Mouse (Mus musculus) neural tube, embryonic 14.5 days (tissue): ENCODE results near the gene Col3a1. TPM values are rescaled to one million over a fixed set of nuclear protein-coding genes. Genes with fewer than 3 reads are reported as not detected.

ENCODE experiments used
- ATAC-seq: fragments of 200-750 bp; cut with Nextera tagmentation; 2 replicates; pipeline ENCODE4 v1.8.0; 2017; ENCODE audit warnings: low read depth, mild to moderate bottlenecking, moderate TSS enrichment, moderate library complexity
- H3K27ac ChIP-seq: fragments of 300-500 bp; sonication (generic); 2 replicates; pipeline ENCODE4 v1.5.1; 2014; ENCODE audit warnings: low read depth, mild to moderate bottlenecking, control low read depth, low read length, moderate library complexity, mixed read lengths
- H3K27me3 ChIP-seq: fragments of 300-500 bp; sonication (generic); 2 replicates; pipeline ENCODE4 v1.6.1; 2014; ENCODE audit warnings: low read length; ENCODE audit not compliant: control insufficient read depth, insufficient read depth
- H3K36me3 ChIP-seq: fragments of 300-500 bp; sonication (generic); 2 replicates; pipeline ENCODE4 v1.6.1; 2014; ENCODE audit warnings: low read length, mixed read lengths; ENCODE audit not compliant: control insufficient read depth, insufficient read depth
- H3K4me1 ChIP-seq: fragments of 300-500 bp; sonication (generic); 2 replicates; pipeline ENCODE4 v1.6.1; 2014; ENCODE audit warnings: low read length; ENCODE audit not compliant: control insufficient read depth, insufficient read depth
- H3K4me2 ChIP-seq: fragments of 300-500 bp; sonication (generic); 2 replicates; pipeline ENCODE4 v1.6.1; 2014; ENCODE audit warnings: mild to moderate bottlenecking, low read depth, low read length, control low read depth
- H3K4me3 ChIP-seq: fragments of 300-500 bp; sonication (generic); 2 replicates; pipeline ENCODE4 v1.5.1; 2014; ENCODE audit warnings: low read depth, low read length, control low read depth, mixed read lengths
- H3K9ac ChIP-seq: fragments of 300-500 bp; sonication (generic); replicated peaks from 2 replicates; pipeline ENCODE4 v1.6.1; 2014; ENCODE audit warnings: low read depth, mild to moderate bottlenecking, control low read depth, low read length, mixed read lengths
- H3K9me3 ChIP-seq: fragments of 300-500 bp; sonication (generic); 2 replicates; pipeline ENCODE4 v1.6.1; 2016; ENCODE audit warnings: low read length; ENCODE audit not compliant: control insufficient read depth
- whole genome bisulfite sequencing: fragments of 180-500 bp; shearing (Covaris S2); extraction: QIAGEN DNeasy Blood & Tissue Kit; methylation state at CpG from one replicate; pipeline ENCODE4 v1.1.7; 2014; 5-methylcytosine and 5-hydroxymethylcytosine counted together
- microRNA-seq: library from miRNA; unstranded; fragments of <30 nt; microRNA quantifications from one replicate; pipeline ENCODE4, GENCODE M21; 2016
- polyA plus RNA-seq: library from polyadenylated mRNA; unstranded; fragments of >200 nt; fragmentation: Nextera tagmentation; extraction: Ambion mirVana; gene quantifications from 2 replicates; pipeline ENCODE4 v1.2.1, GENCODE M21; 2014

Gene Col3a1
- polyA plus RNA-seq, 1 experiment from 2014 or later, result 12.0 TPM

GRCm38 (mm10) chr1:45359673-45360072 lies 48.3 kb downstream of the Col3a1 start:
- Histone ChIP-seq H3K27ac (no peak overlapping the region), H3K4me3 (no peak overlapping the region), H3K4me2 (no peak overlapping the region), H3K4me1 (no peaks in the 10 kb centered on the region), H3K9ac (no peak overlapping the region), H3K9me3 (no peaks in the 10 kb centered on the region), H3K27me3 (no peaks in the 10 kb centered on the region), H3K36me3 (no peaks in the 10 kb centered on the region)
- WGBS, result 84% methylated on average over 2 of the region's 2 CpGs
- ATAC-seq, result no peak

DNA sequence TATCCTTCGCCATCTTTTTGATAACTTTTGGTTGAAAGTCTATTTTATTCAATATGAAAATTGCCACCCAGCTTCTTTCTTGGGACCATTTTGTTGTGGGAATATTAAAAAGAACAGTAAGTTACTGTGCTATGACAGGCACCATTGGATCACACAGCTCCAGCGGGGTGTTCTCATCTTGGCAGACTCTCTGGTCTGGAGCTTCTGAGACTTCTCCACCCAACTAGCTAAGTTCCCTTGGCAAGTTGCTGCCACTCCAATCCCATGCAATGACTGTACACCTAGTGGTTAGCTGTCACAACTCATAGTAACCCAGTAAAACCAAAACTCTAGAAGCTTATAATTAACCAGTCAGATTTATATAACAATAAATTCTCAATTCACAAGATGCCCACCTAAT lies 51.9 kb downstream of the Col3a1 start:
- Histone ChIP-seq H3K4me2 (no peak overlapping the region), H3K9ac (no peak overlapping the region), H3K27ac (no peak overlapping the region), H3K4me3 (no peak overlapping the region), H3K36me3 (no peaks in the 10 kb centered on the region), H3K4me1 (no peaks in the 10 kb centered on the region), H3K9me3 (no peaks in the 10 kb centered on the region), H3K27me3 (no peaks in the 10 kb centered on the region)
- WGBS, result 95% methylated on average over 2 of the region's 2 CpGs
- ATAC-seq, result no peak

DNA sequence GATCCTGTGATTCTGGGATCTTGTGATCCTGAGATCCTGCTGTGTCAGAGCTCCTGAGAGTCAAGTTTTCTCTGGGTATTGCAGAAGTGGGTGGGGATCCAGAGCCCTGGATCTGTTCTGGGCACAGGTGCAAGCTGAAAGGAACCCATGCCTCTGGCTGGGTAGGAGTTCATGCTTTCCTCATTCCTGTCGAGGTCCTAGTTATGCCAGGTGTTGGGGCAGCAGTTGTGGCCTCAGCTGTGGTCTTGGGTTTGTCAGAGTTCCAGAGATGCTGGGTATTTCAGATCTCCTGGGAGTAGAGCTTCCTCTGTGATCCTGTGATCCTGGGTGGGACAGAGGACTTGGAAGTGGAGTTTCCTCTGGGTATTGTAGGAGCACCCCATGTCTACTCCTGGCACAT lies 54.1 kb downstream of the Col3a1 start:
- H3K36me3 ChIP-seq, result no peaks in the 10 kb centered on the region
- H3K4me3 ChIP-seq, result no peak overlapping the region
- no peak overlapping the region for H3K9ac ChIP-seq
- no peak overlapping the region for H3K4me2 ChIP-seq
- H3K27ac ChIP-seq, result no peak overlapping the region
- no peaks in the 10 kb centered on the region for H3K27me3 ChIP-seq
- WGBS, result 79% methylated on average over 1 of the region's 1 CpGs
- no peak for ATAC-seq
- no peaks in the 10 kb centered on the region for H3K4me1 ChIP-seq
- no peaks in the 10 kb centered on the region; the same call in 1 of the 2 replicates for H3K9me3 ChIP-seq

GRCm38 (mm10) chr1:45379992-45380690 lies 68.8 kb downstream of the Col3a1 start:
- ATAC-seq, result no peak
- WGBS, result 82% methylated on average over 7 of the region's 7 CpGs
- no peaks in the 10 kb centered on the region for H3K4me1 ChIP-seq
- no peaks in the 10 kb centered on the region for H3K9me3 ChIP-seq
- H3K27ac ChIP-seq, result no peak overlapping the region
- no peak overlapping the region for H3K9ac ChIP-seq
- no peaks in the 10 kb centered on the region for H3K27me3 ChIP-seq
- H3K36me3 ChIP-seq, result no peaks in the 10 kb centered on the region
- no peak overlapping the region for H3K4me2 ChIP-seq
- H3K4me3 ChIP-seq, result no peak overlapping the region

DNA sequence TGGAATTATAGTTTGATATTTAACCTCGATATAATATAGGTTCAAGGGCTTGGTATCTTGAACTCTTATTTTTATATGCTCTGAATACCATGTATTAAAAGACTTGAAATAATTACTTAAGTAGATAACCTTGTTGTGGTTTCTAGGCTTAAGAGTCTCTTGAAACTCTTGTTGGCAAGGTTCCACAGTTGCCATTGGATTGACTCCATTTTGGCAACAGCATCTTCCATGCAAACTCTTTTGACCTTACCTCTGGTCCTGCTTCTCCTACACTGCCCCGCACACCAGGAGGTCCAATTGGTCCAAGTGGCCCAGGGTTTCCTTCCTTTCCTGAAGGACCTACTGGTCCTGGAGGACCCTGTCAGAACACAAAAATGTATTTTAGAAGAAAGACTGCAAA lies 70.5 kb downstream of the Col3a1 start:
- Histone ChIP-seq H3K9me3 (no peaks in the 10 kb centered on the region), H3K4me2 (no peak overlapping the region), H3K9ac (no peak overlapping the region), H3K27ac (no peak overlapping the region), H3K4me3 (no peak overlapping the region), H3K27me3 (no peaks in the 10 kb centered on the region), H3K36me3 (no peaks in the 10 kb centered on the region), H3K4me1 (no peaks in the 10 kb centered on the region)
- no peak for ATAC-seq
- 98% methylated on average over 2 of the region's 2 CpGs for WGBS

Small RNAs within 50 kb of the gene (microRNA-seq; reads per million reads assigned to microRNA genes)
- not detected for gene Gm47302

Other genes starting within 250 kb of the Col3a1 start
- gene Col5a2, start 191.7 kb downstream of the Col3a1 start, polyA plus RNA-seq, result 3.8 and 15.7 TPM in 2 replicates